Mouse (Mus musculus) embryonic facial prominence, embryonic 12.5 days (tissue): ENCODE data around the gene Rhpn2. TPM values are rescaled to one million over a fixed set of nuclear protein-coding genes. Genes with fewer than 3 reads are reported as not detected.

Source experiments
- ATAC-seq: fragments of 200-750 bp; cut with Nextera tagmentation; 2 replicates; pipeline ENCODE4 v1.8.0; 2017; ENCODE audit not compliant: insufficient number of reproducible peaks, insufficient read depth, low FRiP score, low TSS enrichment
- H3K27ac ChIP-seq: fragments of 300-500 bp; sonication (generic); 2 replicates; pipeline ENCODE4 v1.5.1; 2016; ENCODE audit warnings: mild to moderate bottlenecking
- H3K27me3 ChIP-seq: fragments of 300-500 bp; sonication (generic); 2 replicates; pipeline ENCODE4 v1.6.1; 2016; ENCODE audit warnings: mild to moderate bottlenecking, moderate library complexity
- H3K36me3 ChIP-seq: fragments of 300-500 bp; sonication (generic); 2 replicates; pipeline ENCODE4 v1.6.1; 2016; ENCODE audit warnings: mild to moderate bottlenecking
- H3K4me1 ChIP-seq: fragments of 300-500 bp; sonication (generic); 2 replicates; pipeline ENCODE4 v1.6.1; 2016
- H3K4me2 ChIP-seq: fragments of 300-500 bp; sonication (generic); replicated peaks from 2 replicates; pipeline ENCODE4 v1.6.1; 2016; ENCODE audit warnings: mild to moderate bottlenecking, moderate library complexity
- H3K4me3 ChIP-seq: fragments of 300-500 bp; sonication (generic); 2 replicates; pipeline ENCODE4 v1.5.1; 2016; ENCODE audit warnings: mild to moderate bottlenecking
- H3K9ac ChIP-seq: fragments of 300-500 bp; sonication (generic); 2 replicates; pipeline ENCODE4 v1.6.1; 2016; ENCODE audit warnings: mild to moderate bottlenecking, moderate library complexity
- H3K9me3 ChIP-seq: fragments of 300-500 bp; sonication (generic); 2 replicates; pipeline ENCODE4 v1.6.1; 2016; ENCODE audit warnings: mild to moderate bottlenecking, moderate library complexity
- WGBS: fragments of 180-500 bp; shearing (Covaris S2); methylation state at CpG from one replicate; pipeline ENCODE4 v1.1.7; 2016; 5-methylcytosine and 5-hydroxymethylcytosine counted together
- polyA plus RNA-seq: library from polyadenylated mRNA; unstranded; fragments of >200 nt; fragmentation: Nextera tagmentation; extraction: Ambion mirVana; gene quantifications from 2 replicates; pipeline ENCODE4 v1.2.1, GENCODE M21; 2016

Rhpn2 gene
- polyA plus RNA-seq, 1 experiment from 2014 or later, result 4.1 TPM

DNA sequence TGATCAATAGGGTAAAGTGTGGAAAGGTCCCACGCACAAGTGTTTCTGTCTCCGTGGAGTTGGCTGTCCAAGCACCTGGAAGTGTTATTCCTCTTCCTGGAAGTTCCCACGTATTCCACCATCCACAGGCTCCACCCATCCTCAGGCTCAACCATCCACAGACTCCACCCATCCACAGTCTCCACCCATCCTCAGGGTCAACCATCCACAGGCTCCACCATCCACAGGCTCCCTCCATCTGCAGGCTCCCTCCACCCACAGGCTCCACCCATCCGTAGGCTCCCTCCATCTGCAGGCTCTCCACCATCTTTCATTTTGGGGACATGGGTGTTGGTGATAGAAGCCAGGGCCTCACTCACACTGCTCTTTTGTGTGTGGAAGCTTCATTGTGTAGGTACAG, 67.2 kb downstream of the Rhpn2 start:
- H3K9ac ChIP-seq, result no peak overlapping the region
- 92% methylated on average over 4 of the region's 4 CpGs for WGBS
- H3K36me3 ChIP-seq, result peaks cover 65% of the 10 kb centered on the region
- ATAC-seq, result no peak
- H3K4me3 ChIP-seq, result no peak overlapping the region
- H3K27me3 ChIP-seq, result no peaks in the 10 kb centered on the region
- no peak overlapping the region for H3K4me2 ChIP-seq
- no peaks in the 10 kb centered on the region for H3K9me3 ChIP-seq
- H3K27ac ChIP-seq, result no peak overlapping the region
- H3K4me1 ChIP-seq, result peaks cover 11% of the 10 kb centered on the region

DNA sequence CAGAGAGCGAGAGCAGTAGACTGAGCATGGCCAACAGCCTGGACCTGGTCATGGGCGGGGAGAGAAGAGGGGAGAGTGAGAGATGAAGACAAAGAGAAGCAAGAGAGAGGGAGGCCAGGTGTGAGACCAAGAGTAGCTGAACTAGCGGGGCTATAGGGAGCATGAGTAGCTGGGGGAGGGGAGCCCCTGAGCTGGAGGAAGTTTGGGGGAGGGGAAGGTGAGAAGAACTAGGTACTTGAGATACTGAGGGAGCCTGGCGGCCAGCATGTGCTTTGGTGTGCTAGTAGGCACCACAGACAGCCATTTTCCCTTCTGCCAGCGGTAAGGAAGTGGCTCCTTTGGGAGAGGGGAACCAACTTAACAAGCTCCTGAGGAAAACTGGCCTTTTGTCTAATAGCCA, 81.3 kb downstream of the Rhpn2 start:
- no peak overlapping the region for H3K4me3 ChIP-seq
- no peak for ATAC-seq
- H3K4me2 ChIP-seq, result no peak overlapping the region
- no peak overlapping the region for H3K9ac ChIP-seq
- H3K36me3 ChIP-seq, result peaks cover 57% of the 10 kb centered on the region
- 0 out of 2 replicates have a peak, but pooled peaks cover 3% of the 10 kb centered on the region for H3K4me1 ChIP-seq
- H3K9me3 ChIP-seq, result no peaks in the 10 kb centered on the region
- no peaks in the 10 kb centered on the region for H3K27me3 ChIP-seq
- WGBS, result 67% methylated on average over 5 of the region's 5 CpGs
- no peak overlapping the region for H3K27ac ChIP-seq

DNA sequence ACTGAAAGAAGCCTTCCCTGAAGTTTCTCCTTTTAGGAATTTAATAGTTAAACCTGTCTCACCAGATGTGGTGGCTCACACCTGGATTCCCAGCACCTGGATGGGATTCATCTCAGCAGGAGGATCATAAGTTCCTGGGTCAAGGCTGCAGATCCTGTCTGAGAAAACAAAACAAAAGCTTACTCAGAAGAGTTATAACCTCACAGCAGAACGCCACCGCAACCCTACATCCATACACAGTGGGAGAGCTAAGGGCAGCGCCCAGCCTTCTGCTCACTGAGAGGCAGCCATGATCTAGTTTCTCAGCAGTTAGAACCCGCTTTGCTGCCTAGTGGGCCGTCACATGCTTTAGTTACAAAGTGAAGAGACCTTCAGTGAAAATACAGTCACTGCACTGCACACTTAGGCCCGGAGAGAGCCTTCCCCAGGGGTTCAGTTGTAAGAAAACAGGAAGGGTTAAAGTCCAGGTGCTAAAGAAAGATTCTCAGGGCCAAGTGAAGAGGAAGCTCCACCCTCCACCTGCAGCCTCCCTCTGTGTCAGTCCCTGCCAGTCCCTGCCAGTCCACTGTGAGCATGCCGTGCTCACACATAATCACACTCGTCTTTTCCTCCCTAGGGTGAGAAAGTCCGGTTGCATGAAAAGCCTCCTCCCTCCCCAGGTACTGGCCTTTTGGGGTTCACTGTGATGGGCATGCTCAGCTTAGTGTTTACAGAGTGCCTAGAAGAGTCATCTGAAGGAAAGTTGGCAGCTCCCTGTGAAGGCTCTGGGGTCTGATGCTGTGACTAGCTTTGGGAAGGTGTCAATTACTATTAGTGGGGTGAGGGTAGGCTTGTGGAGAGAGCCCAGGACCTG, 82.1 kb downstream of the Rhpn2 start:
- H3K27ac ChIP-seq, result no peak overlapping the region
- H3K27me3 ChIP-seq, result no peaks in the 10 kb centered on the region
- H3K4me2 ChIP-seq, result no peak overlapping the region
- H3K4me3 ChIP-seq, result no peak overlapping the region
- 0 out of 2 replicates have a peak, but pooled peaks cover 3% of the 10 kb centered on the region for H3K4me1 ChIP-seq
- peaks cover 57% of the 10 kb centered on the region for H3K36me3 ChIP-seq
- no peak for ATAC-seq
- H3K9ac ChIP-seq, result no peak overlapping the region
- 79% methylated on average over 9 of the region's 9 CpGs for WGBS
- H3K9me3 ChIP-seq, result no peaks in the 10 kb centered on the region

DNA sequence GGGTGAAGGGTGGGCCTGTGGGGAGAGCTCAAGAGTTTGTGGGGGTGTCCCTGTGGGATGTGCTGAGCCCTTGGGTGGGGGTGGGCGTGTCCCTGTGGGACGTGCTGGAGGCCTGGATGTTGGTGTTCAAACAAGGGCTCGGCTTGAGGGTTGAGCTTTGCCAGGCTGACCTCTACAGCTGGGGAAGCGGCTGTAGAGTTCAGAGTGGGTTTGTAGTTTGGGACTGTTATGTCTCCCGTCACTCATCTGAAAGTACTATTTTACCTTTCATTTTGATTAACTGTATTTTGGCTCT, 82.6 kb downstream of the Rhpn2 start:
- 0 out of 2 replicates have a peak, but pooled peaks cover 3% of the 10 kb centered on the region for H3K4me1 ChIP-seq
- no peaks in the 10 kb centered on the region for H3K9me3 ChIP-seq
- H3K9ac ChIP-seq, result no peak overlapping the region
- no peaks in the 10 kb centered on the region for H3K27me3 ChIP-seq
- H3K36me3 ChIP-seq, result peaks cover 58% of the 10 kb centered on the region
- H3K4me2 ChIP-seq, result no peak overlapping the region
- H3K4me3 ChIP-seq, result no peak overlapping the region
- no peak overlapping the region for H3K27ac ChIP-seq
- no peak for ATAC-seq
- WGBS, result 95% methylated on average over 5 of the region's 5 CpGs

DNA sequence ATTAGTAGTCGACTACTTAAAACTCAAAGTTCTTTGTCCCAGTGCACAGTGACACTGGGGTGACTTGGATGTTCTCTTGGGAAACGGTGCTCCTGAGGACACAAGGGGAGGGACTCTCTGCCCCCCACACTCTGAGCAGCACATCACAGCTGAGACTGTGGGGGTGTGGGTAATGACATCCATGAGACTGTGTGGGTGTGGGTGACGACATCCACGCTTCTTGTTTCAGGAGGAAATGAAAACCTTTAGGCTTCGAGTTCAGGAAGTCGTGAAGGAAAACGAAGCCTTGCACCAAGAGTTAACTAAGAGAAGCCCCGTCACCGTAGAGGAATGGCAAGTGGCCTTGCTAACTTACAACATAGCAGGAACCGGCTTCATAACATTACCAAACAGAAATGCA, 89.1 kb downstream of the Rhpn2 start:
- Histone ChIP-seq H3K9me3 (no peaks in the 10 kb centered on the region), H3K4me1 (no peaks in the 10 kb centered on the region), H3K4me3 (no peak overlapping the region), H3K4me2 (no peak overlapping the region), H3K36me3 (peaks cover 68% of the 10 kb centered on the region), H3K27ac (no peak overlapping the region), H3K27me3 (no peaks in the 10 kb centered on the region), H3K9ac (no peak overlapping the region)
- no peak for ATAC-seq
- WGBS, result 91% methylated on average over 10 of the region's 10 CpGs

DNA sequence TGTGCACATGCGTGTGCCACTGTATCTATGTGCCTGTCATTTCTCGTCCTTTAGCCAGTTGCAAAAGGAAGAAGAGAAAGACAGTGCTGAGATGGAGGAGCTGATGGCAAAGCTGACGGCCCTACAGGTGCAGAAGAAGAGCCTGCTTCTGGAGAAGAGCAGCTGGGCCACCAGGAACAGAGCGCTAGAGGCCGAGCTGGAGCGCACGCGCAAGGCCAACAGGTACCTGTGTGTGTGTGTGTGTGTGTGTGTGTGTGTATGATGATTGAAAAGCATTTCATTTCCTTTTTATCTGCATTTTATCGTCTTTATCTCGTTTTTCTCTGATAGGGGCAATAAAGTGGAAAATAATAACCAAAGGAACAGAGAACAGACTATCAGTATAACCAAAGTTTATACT, 94.2 kb downstream of the Rhpn2 start:
- Histone ChIP-seq H3K4me2 (no peak overlapping the region), H3K9ac (no peak overlapping the region), H3K27me3 (no peaks in the 10 kb centered on the region), H3K36me3 (peaks cover 73% of the 10 kb centered on the region), H3K4me1 (no peaks in the 10 kb centered on the region), H3K9me3 (no peaks in the 10 kb centered on the region), H3K27ac (no peak overlapping the region), H3K4me3 (no peak overlapping the region)
- ATAC-seq, result no peak
- 94% methylated on average over 10 of the region's 10 CpGs for WGBS

DNA sequence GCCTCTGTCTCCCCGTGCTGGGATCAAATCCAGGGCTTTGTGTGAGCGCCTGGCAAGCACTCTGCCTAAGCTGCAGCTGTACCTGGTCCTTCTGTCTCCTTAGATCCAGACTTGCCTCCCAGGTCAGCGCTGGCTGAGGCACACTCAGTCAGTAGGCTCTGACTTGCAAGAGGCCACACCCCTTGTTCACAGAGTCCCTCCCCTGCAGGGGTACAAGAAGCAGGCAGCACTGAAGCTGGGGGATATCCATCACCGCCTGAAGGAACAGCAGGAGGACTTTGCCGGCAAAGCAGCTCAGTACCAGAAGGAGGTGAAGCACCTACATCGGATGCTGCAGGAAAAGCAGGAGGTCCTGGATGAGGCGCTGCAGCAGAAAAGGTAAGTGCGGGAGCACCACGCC, 101.3 kb downstream of the Rhpn2 start:
- H3K4me1 ChIP-seq, result no peaks in the 10 kb centered on the region
- H3K27me3 ChIP-seq, result no peaks in the 10 kb centered on the region
- ATAC-seq, result no peak
- H3K4me3 ChIP-seq, result no peak overlapping the region
- WGBS, result 82% methylated on average over 9 of the region's 9 CpGs
- no peak overlapping the region for H3K27ac ChIP-seq
- peaks cover 72% of the 10 kb centered on the region for H3K36me3 ChIP-seq
- H3K4me2 ChIP-seq, result no peak overlapping the region
- no peaks in the 10 kb centered on the region for H3K9me3 ChIP-seq
- H3K9ac ChIP-seq, result no peak overlapping the region

Other genes starting within 250 kb of the Rhpn2 start
- gene Cebpa, start 214.9 kb upstream of the Rhpn2 start, polyA plus RNA-seq, result 2.4 and 3.0 TPM in 2 replicates
- 1.7 and 3.0 TPM in 2 replicates for gene Slc7a10, start 147.8 kb upstream of the Rhpn2 start, polyA plus RNA-seq
- gene Lrp3, start 118.7 kb upstream of the Rhpn2 start, polyA plus RNA-seq, result 10.5 and 11.9 TPM in 2 replicates
- gene Gpatch1, start 15.7 kb upstream of the Rhpn2 start, polyA plus RNA-seq, result 19.6 and 20.0 TPM in 2 replicates
- gene Faap24, start 62.7 kb downstream of the Rhpn2 start, polyA plus RNA-seq, result 14.0 and 15.4 TPM in 2 replicates
- gene Cep89, start 62.9 kb downstream of the Rhpn2 start, polyA plus RNA-seq, result 56.0 and 58.3 TPM in 2 replicates
- gene Slc7a9, start 114.6 kb downstream of the Rhpn2 start, polyA plus RNA-seq, result 0.29 and 0.45 TPM in 2 replicates
- 0.22 and 0.80 TPM in 2 replicates for gene Tdrd12, start 203.6 kb downstream of the Rhpn2 start, polyA plus RNA-seq
- 45.6 and 48.9 TPM in 2 replicates for gene Nudt19, start 222.1 kb downstream of the Rhpn2 start, polyA plus RNA-seq